Mouse (Mus musculus) lung, adult 2 months (tissue): ENCODE data around the gene Lix1.

Experiments used
- CTCF ChIP-seq: fragments of 200-500 bp; IDR thresholded peaks from 2 replicates; pipeline ENCODE4 v1.5.1; 2011; ENCODE audit warnings: mild to moderate bottlenecking, low read length, control low read depth; ENCODE audit not compliant: insufficient read depth
- POLR2A ChIP-seq: fragments of 200-500 bp; IDR thresholded peaks from 2 replicates; pipeline ENCODE4 v1.6.1; 2011; ENCODE audit warnings: low read depth, mild to moderate bottlenecking, control low read depth, low read length, borderline replicate concordance; ENCODE audit errors: extremely low read depth

DNA sequence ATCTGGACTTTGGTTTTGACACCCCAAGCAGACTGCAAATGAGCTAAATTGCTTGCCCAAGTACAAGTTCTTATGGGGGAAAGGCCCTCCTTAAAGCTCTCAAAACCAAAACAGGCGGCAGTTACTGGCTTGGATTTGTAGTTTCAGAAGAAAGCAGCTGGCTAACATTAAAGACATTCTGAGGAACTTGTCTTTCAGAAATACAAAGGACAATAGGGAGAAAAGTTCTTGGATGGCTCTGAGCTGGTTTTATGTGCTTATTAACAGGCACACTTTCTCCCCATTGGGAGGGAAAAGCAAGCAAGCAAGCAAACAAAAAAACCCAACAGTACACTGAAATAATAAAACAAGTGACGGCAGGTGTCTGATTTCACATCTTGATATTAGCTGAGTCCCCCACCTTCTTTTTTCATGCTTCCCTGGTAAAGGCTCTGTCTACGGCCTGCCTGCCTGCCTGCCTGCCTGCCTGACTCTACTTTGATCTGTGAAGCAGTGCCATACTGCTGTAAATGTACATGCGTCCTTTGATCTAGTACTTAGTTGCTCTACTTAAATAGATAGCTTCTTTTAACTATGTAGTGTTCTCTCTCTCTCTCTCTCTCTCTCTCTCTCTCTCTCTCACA, 39.5 kb downstream of the Lix1 start:
- TF ChIP-seq CTCF = no peak
- TF ChIP-seq POLR2A = no peak
